Mouse (Mus musculus) layer of hippocampus, adult 2 months (tissue): ENCODE measurements around the gene Fam98b. TPM values are rescaled to one million over a fixed set of nuclear protein-coding genes. Genes with fewer than 3 reads are reported as not detected.

Source experiments
- DNase-seq, 2 experiments: peaks; one replicate each; pipeline ENCODE4 v3.0.0; 2022; ENCODE audit warnings: low spot score in 2 of 2
- H3K27ac ChIP-seq: fragments of 200-600 bp; 2 replicates; pipeline ENCODE4 v1.8.1; 2022
- H3K4me3 ChIP-seq: fragments of 200-600 bp; 2 replicates; pipeline ENCODE4 v1.8.1; 2022; ENCODE audit warnings: mild to moderate bottlenecking
- CTCF ChIP-seq: fragments of 200-600 bp; conservative IDR thresholded peaks from 2 replicates; pipeline ENCODE4 v1.8.1; 2022; ENCODE audit warnings: antibody characterized with exemption, mild to moderate bottlenecking, moderate library complexity
- total RNA-seq, 2 experiments: library from RNA; stranded (reverse); gene quantifications; 2 replicates each; pipeline ENCODE4 v1.2.3; 2021

The Fam98b gene
- total RNA-seq, 2 experiments from 2014 or later = 49.6 to 51.9 TPM

DNA sequence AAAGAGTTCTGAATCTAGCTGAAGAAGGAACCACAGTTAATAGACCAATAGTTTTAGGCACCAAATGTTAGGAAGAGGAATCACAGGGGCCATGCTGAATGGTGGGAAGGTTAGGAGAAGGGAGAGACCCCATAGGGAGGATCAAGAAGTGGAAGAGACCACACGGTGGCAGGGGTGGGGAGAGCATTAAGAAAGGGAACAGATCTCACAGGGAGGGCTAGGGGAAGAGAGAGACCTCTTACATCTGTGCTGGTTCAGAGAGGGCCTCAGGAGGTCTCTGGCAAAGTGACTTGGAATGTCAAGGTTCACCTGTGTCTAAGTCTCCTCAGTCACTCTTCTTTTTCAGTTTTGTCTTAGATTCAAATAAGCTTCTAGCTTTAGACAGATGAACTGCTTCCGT lies 62.5 kb downstream of the Fam98b start:
- DNase-seq = no peak
- Histone ChIP-seq H3K4me3 (peak overlapping the region; percentile 26), H3K27ac (peak overlapping the region; percentile 75)
- TF ChIP-seq CTCF = no peak

GRCm38 (mm10) chr2:117312441-117312895 lies 62.9 kb downstream of the Fam98b start:
- peak; percentile 30 to 66 for DNase-seq
- H3K4me3 ChIP-seq = peak overlapping the region; percentile 26
- H3K27ac ChIP-seq = peak overlapping the region; percentile 75
- no peak for TF ChIP-seq CTCF

DNA sequence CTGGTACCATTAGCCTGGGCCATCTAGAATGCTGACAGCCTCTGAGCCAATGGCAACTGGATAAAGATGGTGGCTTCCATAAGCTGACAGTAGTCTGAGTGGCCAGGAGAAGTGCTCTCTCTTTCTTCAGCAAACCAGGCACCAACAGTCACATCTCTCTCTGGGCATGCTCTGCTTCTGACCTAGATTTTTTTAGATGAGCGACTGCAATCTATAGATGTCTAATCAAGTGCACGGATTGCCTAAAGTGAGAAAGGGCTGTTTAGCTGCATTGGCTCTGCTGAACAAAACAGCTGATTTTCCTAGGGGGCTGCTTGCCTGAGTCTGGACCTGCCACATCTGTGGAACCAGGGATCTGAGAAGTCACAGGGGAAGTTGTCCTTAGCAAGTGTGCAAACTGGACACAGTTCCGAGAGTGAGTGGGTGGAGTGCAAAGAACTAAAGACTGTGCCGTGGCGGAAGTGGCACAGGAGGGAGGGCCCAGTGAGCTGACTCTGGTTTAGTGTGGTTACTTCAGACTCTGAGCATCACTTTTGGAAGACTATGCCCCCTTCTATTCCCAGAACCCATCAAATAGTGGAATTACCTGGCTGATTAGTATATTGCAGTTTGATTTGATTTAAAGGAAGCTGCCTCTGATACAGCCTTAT lies 64.2 kb downstream of the Fam98b start:
- peak overlapping the region; percentile 75 for H3K27ac ChIP-seq
- H3K4me3 ChIP-seq = no peak overlapping the region
- no peak for TF ChIP-seq CTCF
- no peak for DNase-seq

- no peak overlapping the region for H3K4me3 ChIP-seq
- no peak for TF ChIP-seq CTCF
- no peak overlapping the region for H3K27ac ChIP-seq
- no peak for DNase-seq
Observed at GRCm38 (mm10) chr2:117318991-117319390, 69.5 kb downstream of the Fam98b start.

Other genes starting within 250 kb of the Fam98b start
- gene Spred1, start 128.4 kb upstream of the Fam98b start, total RNA-seq = 10 to 100 TPM; 97.0 to 97.4 TPM
- gene Rasgrp1, start 93.3 kb downstream of the Fam98b start, total RNA-seq = 100 to 1,000 TPM; 390 to 415 TPM